Mouse (Mus musculus): Measurements from ENCODE around the gene Fanca.
A peak's percentile ranks its signal among the peaks of the same experiment; 100 is the strongest.
"Not testable (repeated sequence)": the region's sequence is repeated elsewhere in the genome, so short reads cannot be mapped to it uniquely, and the experiment has no call there.

Gene Fanca

GRCm38 (mm10) chr8:123230326-123230725 lies 88.0 kb downstream of the Fanca start:
- DNase-seq: not testable (repeated sequence)

- DNase-seq: no peak
These were observed 90.0 kb downstream of the Fanca start for GRCm38 (mm10) chr8:123228416-123228815.

GRCm38 (mm10) chr8:123224278-123225266 lies 93.8 kb downstream of the Fanca start, which contains the start of gene Cdk10:
Gene Cdk10 (plus strand): TSS chr8:123224842.
- peak; percentile 90 for DNase-seq

GRCm38 (mm10) chr8:123220917-123221316 lies 97.5 kb downstream of the Fanca start:
- no peak for DNase-seq
